Comparison of ENCODE assay signal across 8 mouse cellular contexts in genomic region chr5:125179735-125180629, GRCm38 (mm10). TPM values are rescaled to one million over a fixed set of nuclear protein-coding genes. Genes with fewer than 3 reads are reported as not detected.
DNase-seq lines count a peak whose midpoint lies in the region; ATAC-seq lines count a peak whose summit lies in the region.

No protein-coding gene starts in this region.

- ATAC-seq in midbrain, embryonic 11.5 days (ENCODE audit: low FRiP score), result no peak; the same call in 1 of the 2 replicates
- peak; percentile 11; the same call in 1 of the 2 replicates for ATAC-seq in stomach, embryonic 15.5 days (ENCODE audit: insufficient read depth, low FRiP score, low read depth)

- H3K4me1 ChIP-seq in limb, embryonic 10.5 days, result peaks cover 66% of the 10 kb centered on the region
- H3K4me1 ChIP-seq in midbrain, embryonic 11.5 days (ENCODE audit: control insufficient read depth, insufficient read depth, low read length), result peaks cover 40% of the 10 kb centered on the region
- H3K4me1 ChIP-seq in stomach, embryonic 15.5 days, result peaks cover 52% of the 10 kb centered on the region

- 0 out of 2 replicates have a peak, but pooled peaks cover 9% of the 10 kb centered on the region for H3K27me3 ChIP-seq in limb, embryonic 10.5 days (ENCODE audit: low read depth, poor library complexity, severe bottlenecking)
- H3K27me3 ChIP-seq in midbrain, embryonic 11.5 days (ENCODE audit: control insufficient read depth, insufficient read depth, low read length), result peaks cover 2% of the 10 kb centered on the region
- no peaks in the 10 kb centered on the region for H3K27me3 ChIP-seq in stomach, embryonic 15.5 days (replicated peaks)

- H3K9ac ChIP-seq in midbrain, embryonic 11.5 days (ENCODE audit: low read length), result peak overlapping the region; percentile 56; the same call in 1 of the 2 replicates
- peak overlapping the region; percentile 39; the same call in 1 of the 2 replicates for H3K9ac ChIP-seq in stomach, embryonic 15.5 days

- no peaks in the 10 kb centered on the region for H3K9me3 ChIP-seq in limb, embryonic 10.5 days (replicated peaks)
- no peaks in the 10 kb centered on the region for H3K9me3 ChIP-seq in midbrain, embryonic 11.5 days (ENCODE audit: control insufficient read depth, low read length)
- H3K9me3 ChIP-seq in stomach, embryonic 15.5 days, result no peaks in the 10 kb centered on the region

- 6% methylated on average over 24 of the region's 25 CpGs for WGBS in limb, embryonic 10.5 days
- 4% methylated on average over 23 of the region's 25 CpGs for WGBS in midbrain, embryonic 11.5 days
- WGBS in stomach, embryonic 15.5 days, result 2% methylated on average over 21 of the region's 25 CpGs

- DNase-seq in adrenal gland, postnatal 10 days, result peak; percentile 57
- no peak for DNase-seq in adrenal gland, adult 8-10 months
- peak; percentile 51 for DNase-seq in urinary bladder, postnatal 14 days (ENCODE audit: low spot score)
- DNase-seq in urinary bladder, postnatal 10 days (ENCODE audit: low spot score), result no peak
- DNase-seq in heart, postnatal 4 days, result peak; percentile 43
- DNase-seq in limb, embryonic 10.5 days (ENCODE audit: low spot score), result no peak
- no peak for DNase-seq in midbrain, embryonic 11.5 days (ENCODE audit: low spot score, missing footprints)

- peak overlapping the region; percentile 96 for H3K27ac ChIP-seq in limb, embryonic 10.5 days
- H3K27ac ChIP-seq in midbrain, embryonic 11.5 days (ENCODE audit: low read depth, low read length), result peak overlapping the region; percentile 48; the same call in 1 of the 2 replicates
- H3K27ac ChIP-seq in stomach, embryonic 15.5 days, result peak overlapping the region; percentile 98

- peak overlapping the region; percentile 96 for H3K4me2 ChIP-seq in midbrain, embryonic 11.5 days
- H3K4me2 ChIP-seq in stomach, embryonic 15.5 days, result peak overlapping the region; percentile 83

- peaks cover under 1% of the 10 kb centered on the region; the same call in 1 of the 2 replicates for H3K36me3 ChIP-seq in limb, embryonic 10.5 days
- H3K36me3 ChIP-seq in midbrain, embryonic 11.5 days (ENCODE audit: control insufficient read depth, insufficient read depth, low read length), result no peaks in the 10 kb centered on the region
- no peaks in the 10 kb centered on the region for H3K36me3 ChIP-seq in stomach, embryonic 15.5 days

- H3K4me3 ChIP-seq in limb, embryonic 10.5 days, result peak overlapping the region; percentile 97
- peak overlapping the region; percentile 90 for H3K4me3 ChIP-seq in midbrain, embryonic 11.5 days (ENCODE audit: low read depth, low read length)
- peak overlapping the region; percentile 88 for H3K4me3 ChIP-seq in stomach, embryonic 15.5 days (replicated peaks)

RNA-seq across cellular contexts. Expression of gene Ncor2, which starts 1.0 kb away (rescaled TPM):
- total RNA-seq in adrenal gland, postnatal 10 days (2021), result 100 to 1,000 TPM; 125 to 153 TPM
- 100 to 1,000 TPM; 188 to 380 (median 257) TPM for total RNA-seq in adrenal gland, adult 8-10 months (2022)
- total RNA-seq in heart, postnatal 4 days (2021), result 100 to 1,000 TPM; 104 to 112 TPM
- 22.4 and 26.8 TPM in 2 replicates for polyA plus RNA-seq in limb, embryonic 10.5 days (2016; fragmentation: Nextera tagmentation; extraction: Ambion mirVana)
- polyA plus RNA-seq in midbrain, embryonic 11.5 days (2014; fragmentation: Nextera tagmentation; extraction: Ambion mirVana), result 13.4 and 14.7 TPM in 2 replicates
- polyA plus RNA-seq in stomach, embryonic 15.5 days (2015; fragmentation: Nextera tagmentation; extraction: Ambion mirVana), result 26.7 and 32.5 TPM in 2 replicates

Comparison
In these comparisons a context has a peak if more than half of its experiments do, and no peak if none do; other contexts are left out.
1. DNase-seq: peak in adrenal gland, postnatal 10 days (single experiment), urinary bladder, postnatal 14 days (single experiment) and heart, postnatal 4 days (single experiment); none in adrenal gland, adult 8-10 months (single experiment), urinary bladder, postnatal 10 days (single experiment), limb, embryonic 10.5 days (single experiment) and midbrain, embryonic 11.5 days (single experiment).
2. H3K27ac ChIP-seq: peak in every context shown above with its lines; median percentile 98 in stomach, embryonic 15.5 days; 96 in limb, embryonic 10.5 days; 48 in midbrain, embryonic 11.5 days.
3. Peak in every context shown above with its lines, with median percentiles within 50 percentile points of each other: H3K4me3 ChIP-seq.